Mouse (Mus musculus): Measurements from ENCODE around the gene Nap1l3.

The Nap1l3 gene

GRCm38 (mm10) chrX:122396781-122397581 is at the start of gene Nap1l3:
TSS of gene Nap1l3 (minus strand) at chrX:122397401.
- peak; percentile 81 for DNase-seq (ENCODE audit: low spot score)

GRCm38 (mm10) chrX:122397652-122398051 is 451 bp upstream of the Nap1l3 start:
- DNase-seq (ENCODE audit: low spot score) = no peak

Measured in embryo, embryonic 10 days (tissue).